Mouse (Mus musculus) hindbrain, embryonic 14.5 days (tissue): ENCODE results near the gene Irs2. TPM values are rescaled to one million over a fixed set of nuclear protein-coding genes. Genes with fewer than 3 reads are reported as not detected.
A peak's percentile ranks its signal among the peaks of the same experiment; 100 is the strongest.

Experiments used
- ATAC-seq: fragments of 200-750 bp; cut with Nextera tagmentation; 2 replicates; pipeline ENCODE4 v1.8.0; 2017; ENCODE audit warnings: moderate number of reproducible peaks, mild to moderate bottlenecking, moderate TSS enrichment, moderate library complexity; ENCODE audit not compliant: low FRiP score
- DNase-seq: peaks from one replicate; pipeline ENCODE4 v3.0.0-alpha.2; 2015; ENCODE audit warnings: low spot score
- H3K27ac ChIP-seq: fragments of 300-500 bp; sonication (generic); 2 replicates; pipeline ENCODE4 v1.5.1; 2014; ENCODE audit warnings: mild to moderate bottlenecking, moderate library complexity
- H3K27me3 ChIP-seq: fragments of 300-500 bp; sonication (generic); 2 replicates; pipeline ENCODE4 v1.6.1; 2014; ENCODE audit warnings: mild to moderate bottlenecking, low read length, mixed read lengths; ENCODE audit not compliant: control insufficient read depth, insufficient read depth
- H3K36me3 ChIP-seq: fragments of 300-500 bp; sonication (generic); replicated peaks from 2 replicates; pipeline ENCODE4 v1.6.1; 2014; ENCODE audit not compliant: control insufficient read depth, insufficient read depth
- H3K4me1 ChIP-seq: fragments of 300-500 bp; sonication (generic); replicated peaks from 2 replicates; pipeline ENCODE4 v1.6.1; 2014; ENCODE audit warnings: antibody characterized with exemption, low read length, mixed read lengths; ENCODE audit not compliant: control insufficient read depth, insufficient read depth
- H3K4me2 ChIP-seq: fragments of 300-500 bp; sonication (generic); replicated peaks from 2 replicates; pipeline ENCODE4 v1.6.1; 2014; ENCODE audit warnings: mild to moderate bottlenecking, moderate library complexity
- H3K4me3 ChIP-seq: fragments of 300-500 bp; sonication (generic); replicated peaks from 2 replicates; pipeline ENCODE4 v1.5.1; 2014; ENCODE audit warnings: mild to moderate bottlenecking, low read length
- H3K9ac ChIP-seq: fragments of 300-500 bp; sonication (generic); 2 replicates; pipeline ENCODE4 v1.6.1; 2014
- H3K9me3 ChIP-seq: fragments of 300-500 bp; sonication (generic); 2 replicates; pipeline ENCODE4 v1.6.1; 2016; ENCODE audit warnings: low read length; ENCODE audit not compliant: control insufficient read depth
- WGBS: fragments of 180-500 bp; shearing (Covaris S2); extraction: QIAGEN DNeasy Blood & Tissue Kit; methylation state at CpG from one replicate; pipeline ENCODE4 v1.1.7; 2014; 5-methylcytosine and 5-hydroxymethylcytosine counted together
- polyA plus RNA-seq: library from polyadenylated mRNA; unstranded; fragments of >200 nt; fragmentation: Nextera tagmentation; extraction: Ambion mirVana; gene quantifications from 2 replicates; pipeline ENCODE4 v1.2.1, GENCODE M21; 2014

Irs2 gene
- polyA plus RNA-seq, 1 experiment from 2014 or later, result 5.4 TPM

DNA sequence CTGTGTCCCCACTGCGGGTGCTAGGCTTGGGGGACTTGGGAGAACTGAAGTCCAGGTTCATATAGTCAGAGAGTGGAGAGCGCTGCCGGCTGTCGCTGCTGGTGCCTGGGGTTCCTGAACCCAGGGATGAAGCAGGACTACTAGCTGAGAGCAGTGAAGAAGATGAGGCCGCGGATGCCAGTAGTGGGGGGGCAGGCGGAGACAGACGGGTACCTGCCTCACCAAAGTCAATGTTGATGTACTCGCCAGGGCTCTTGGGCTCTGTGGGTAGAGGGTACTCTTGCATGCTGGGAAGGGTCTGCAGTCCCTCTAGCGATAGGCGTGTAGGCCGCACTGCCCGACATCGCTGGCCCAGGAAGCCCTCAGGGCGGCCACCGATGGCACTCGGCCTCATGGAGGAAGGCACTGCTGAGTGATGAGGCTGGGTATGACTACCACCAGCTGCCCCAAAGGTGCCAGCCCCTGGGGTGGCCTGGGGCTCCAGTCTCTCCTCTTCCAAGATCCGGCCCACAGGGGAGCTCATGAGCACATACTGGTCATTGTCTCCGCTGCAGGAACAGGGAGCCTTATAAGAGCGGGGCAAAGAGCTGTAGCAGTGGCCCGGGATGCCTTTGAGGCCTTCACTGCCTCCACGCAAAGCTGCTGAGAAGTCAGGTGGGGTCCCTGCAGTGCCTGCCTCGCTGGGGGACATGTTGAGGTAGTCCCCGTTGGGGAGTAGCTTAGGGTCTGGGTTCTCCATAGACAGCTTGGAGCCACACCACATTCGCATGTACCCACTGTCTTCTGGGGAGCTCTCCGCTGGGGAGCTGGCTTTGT lies 2.6 kb downstream of the Irs2 start:
- no peaks in the 10 kb centered on the region for H3K9me3 ChIP-seq
- peak overlapping the region; percentile 88 for H3K9ac ChIP-seq
- peak overlapping the region; percentile 90 for H3K4me3 ChIP-seq
- H3K4me2 ChIP-seq, result peak overlapping the region; percentile 93
- H3K36me3 ChIP-seq, result no peaks in the 10 kb centered on the region
- H3K4me1 ChIP-seq, result peaks cover 71% of the 10 kb centered on the region
- H3K27me3 ChIP-seq, result no peaks in the 10 kb centered on the region
- no peak for ATAC-seq
- no peak overlapping the region for H3K27ac ChIP-seq
- 80% methylated on average over 26 of the region's 26 CpGs for WGBS
- DNase-seq, result no peak

DNA sequence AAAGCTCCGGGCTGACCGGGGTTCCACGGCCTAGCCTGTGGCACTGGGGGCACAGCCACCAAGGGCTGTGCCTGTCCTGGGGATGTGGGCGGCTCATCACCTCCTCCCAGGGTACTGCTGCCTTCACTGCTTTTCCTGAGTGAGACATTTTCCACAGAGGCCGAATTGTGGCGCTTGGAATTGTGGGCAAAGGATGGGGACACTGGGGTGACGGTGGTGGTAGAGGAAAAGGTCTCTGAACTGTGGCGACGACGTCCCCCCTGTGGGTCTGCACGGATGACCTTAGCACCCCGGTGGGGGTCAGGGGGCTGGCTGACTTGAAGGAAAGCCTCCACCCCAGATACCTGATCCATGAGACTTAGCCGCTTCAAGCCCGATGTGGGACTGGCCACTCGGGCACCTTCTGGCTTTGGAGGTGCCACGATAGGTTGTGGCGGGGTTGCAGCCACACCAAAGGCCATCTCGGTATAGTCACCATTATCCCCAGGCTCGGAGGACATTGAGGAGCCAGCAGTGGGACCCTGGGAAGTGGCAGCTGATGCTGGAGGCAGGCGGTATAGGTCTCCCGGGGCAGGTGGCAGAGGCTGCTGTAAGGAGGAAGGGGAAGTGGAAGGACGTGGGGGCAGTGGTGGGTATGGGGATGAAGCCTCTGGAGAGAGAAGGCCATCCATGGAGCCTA lies 3.3 kb downstream of the Irs2 start:
- Histone ChIP-seq H3K36me3 (no peaks in the 10 kb centered on the region), H3K4me2 (peak overlapping the region; percentile 93), H3K4me3 (peak overlapping the region; percentile 42), H3K27ac (no peak overlapping the region), H3K9ac (peak overlapping the region; percentile 58), H3K4me1 (peaks cover 71% of the 10 kb centered on the region), H3K9me3 (no peaks in the 10 kb centered on the region), H3K27me3 (no peaks in the 10 kb centered on the region)
- no peak for ATAC-seq
- no peak for DNase-seq
- WGBS, result 74% methylated on average over 22 of the region's 22 CpGs

DNA sequence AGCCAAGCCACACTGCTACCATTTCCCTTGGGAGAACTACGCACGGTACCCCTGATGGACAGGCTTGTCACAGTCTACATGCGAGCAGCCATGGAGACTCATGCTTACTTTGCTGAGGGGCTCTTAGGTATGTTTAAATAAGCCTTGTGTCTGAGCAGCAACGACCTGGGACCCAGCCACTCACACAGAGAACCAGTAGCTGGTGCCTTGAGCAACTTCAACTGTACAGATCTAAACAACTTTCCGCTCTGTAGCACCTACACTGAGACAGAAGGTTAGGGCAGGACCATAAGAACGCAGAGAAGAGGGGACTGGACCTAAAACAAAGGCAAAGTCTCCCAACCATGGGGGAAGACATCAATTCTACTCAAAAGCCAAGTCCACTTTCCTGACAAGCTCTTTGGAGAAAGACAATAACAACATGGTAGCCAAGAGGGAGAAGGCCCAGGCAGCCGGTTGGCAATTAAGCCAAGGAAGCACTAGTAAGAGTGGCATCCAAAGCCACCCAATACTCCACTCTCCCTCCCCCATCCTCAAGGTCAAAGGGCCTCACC lies 4.3 kb downstream of the Irs2 start:
- 26% methylated on average over 7 of the region's 7 CpGs for WGBS
- no peaks in the 10 kb centered on the region for H3K27me3 ChIP-seq
- H3K4me1 ChIP-seq, result peaks cover 72% of the 10 kb centered on the region
- peak overlapping the region; percentile 58 for H3K9ac ChIP-seq
- H3K9me3 ChIP-seq, result no peaks in the 10 kb centered on the region
- H3K27ac ChIP-seq, result no peak overlapping the region
- no peak for ATAC-seq
- peak overlapping the region; percentile 93 for H3K4me2 ChIP-seq
- peak overlapping the region; percentile 42 for H3K4me3 ChIP-seq
- DNase-seq, result no peak
- H3K36me3 ChIP-seq, result no peaks in the 10 kb centered on the region

- ATAC-seq (no peak), DNase-seq (no peak)
- Histone ChIP-seq H3K4me3 (peak overlapping the region; percentile 42), H3K4me1 (peaks cover 78% of the 10 kb centered on the region), H3K4me2 (peak overlapping the region; percentile 93), H3K36me3 (no peaks in the 10 kb centered on the region), H3K27ac (no peak overlapping the region), H3K9me3 (no peaks in the 10 kb centered on the region), H3K9ac (peak overlapping the region; percentile 58), H3K27me3 (no peaks in the 10 kb centered on the region)
- WGBS, result 35% methylated on average over 6 of the region's 6 CpGs
Observed at GRCm38 (mm10) chr8:11003253-11003652, 5.0 kb downstream of the Irs2 start.

GRCm38 (mm10) chr8:11002816-11003215 lies 5.4 kb downstream of the Irs2 start:
- no peak for DNase-seq
- Histone ChIP-seq H3K4me1 (peaks cover 81% of the 10 kb centered on the region), H3K9ac (peak overlapping the region; percentile 58), H3K27me3 (no peaks in the 10 kb centered on the region), H3K4me3 (peak overlapping the region; percentile 42), H3K9me3 (no peaks in the 10 kb centered on the region), H3K4me2 (peak overlapping the region; percentile 93), H3K36me3 (no peaks in the 10 kb centered on the region), H3K27ac (no peak overlapping the region)
- 19% methylated on average over 6 of the region's 6 CpGs for WGBS
- no peak for ATAC-seq

- peak overlapping the region; percentile 58 for H3K9ac ChIP-seq
- H3K9me3 ChIP-seq, result no peaks in the 10 kb centered on the region
- H3K27me3 ChIP-seq, result no peaks in the 10 kb centered on the region
- ATAC-seq (no peak), DNase-seq (no peak)
- no peaks in the 10 kb centered on the region for H3K36me3 ChIP-seq
- H3K4me3 ChIP-seq, result peak overlapping the region; percentile 42
- H3K27ac ChIP-seq, result peak overlapping the region; percentile 50
- peaks cover 77% of the 10 kb centered on the region for H3K4me1 ChIP-seq
- 3% methylated on average over 6 of the region's 6 CpGs for WGBS
- peak overlapping the region; percentile 93 for H3K4me2 ChIP-seq
Observed at GRCm38 (mm10) chr8:11001062-11001549, 7.2 kb downstream of the Irs2 start.

DNA sequence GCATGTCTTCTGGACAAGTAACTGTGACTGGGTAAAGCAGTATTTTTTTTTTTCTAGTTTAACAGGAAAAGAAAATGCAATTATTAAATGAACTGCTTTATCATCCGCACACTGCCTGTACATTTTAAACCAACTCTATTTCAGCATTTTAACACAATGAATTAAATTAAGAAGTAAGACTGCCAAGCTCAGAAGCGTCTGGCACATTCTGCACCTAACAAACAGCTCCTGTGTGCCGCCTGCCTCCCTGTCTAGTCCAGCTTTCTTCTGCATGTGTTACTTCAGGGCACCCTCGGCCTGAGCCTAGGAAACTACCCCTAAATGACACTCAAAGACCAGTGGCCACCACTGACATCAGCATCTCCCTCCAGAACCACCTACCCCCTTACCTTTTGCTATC lies 8.7 kb downstream of the Irs2 start:
- Histone ChIP-seq H3K27me3 (no peaks in the 10 kb centered on the region), H3K4me3 (peak overlapping the region; percentile 42; the same call in 1 of the 2 replicates), H3K9me3 (no peaks in the 10 kb centered on the region), H3K4me2 (peak overlapping the region; percentile 93), H3K4me1 (peaks cover 62% of the 10 kb centered on the region), H3K27ac (peak overlapping the region; percentile 5; the same call in 1 of the 2 replicates), H3K36me3 (no peaks in the 10 kb centered on the region), H3K9ac (peak overlapping the region; percentile 58)
- DNase-seq (no peak), ATAC-seq (no peak)
- WGBS, result 58% methylated on average over 4 of the region's 4 CpGs

- no peak for ATAC-seq
- H3K4me3 ChIP-seq, result no peak overlapping the region
- no peak overlapping the region for H3K27ac ChIP-seq
- H3K9ac ChIP-seq, result no peak overlapping the region
- peaks cover 43% of the 10 kb centered on the region for H3K4me1 ChIP-seq
- H3K36me3 ChIP-seq, result no peaks in the 10 kb centered on the region
- no peaks in the 10 kb centered on the region for H3K27me3 ChIP-seq
- no peak for DNase-seq
- no peak overlapping the region for H3K4me2 ChIP-seq
- 88% methylated on average over 2 of the region's 2 CpGs for WGBS
- no peaks in the 10 kb centered on the region for H3K9me3 ChIP-seq
Observed at GRCm38 (mm10) chr8:10996247-10996646, 12.0 kb downstream of the Irs2 start.

DNA sequence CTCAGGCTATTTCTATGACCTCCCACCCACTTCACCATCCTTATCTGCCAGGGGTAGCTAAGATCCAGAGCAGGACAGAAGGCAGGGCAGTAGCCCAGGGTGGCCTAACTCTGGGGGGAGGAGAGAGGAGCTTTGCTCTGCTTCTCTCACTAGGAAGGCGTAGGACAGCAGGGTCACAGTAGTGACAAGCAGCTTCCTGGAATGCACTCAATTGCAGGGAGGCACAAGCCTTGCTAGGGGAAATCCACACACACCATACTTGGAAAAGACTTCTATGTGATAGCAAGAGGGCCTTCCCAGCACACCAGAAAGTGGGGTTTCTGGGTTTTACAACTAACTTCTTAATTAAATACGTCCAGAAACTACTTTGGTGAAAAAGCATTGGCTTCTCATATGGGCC lies 12.5 kb downstream of the Irs2 start:
- Histone ChIP-seq H3K4me2 (no peak overlapping the region), H3K9me3 (no peaks in the 10 kb centered on the region), H3K27me3 (no peaks in the 10 kb centered on the region), H3K36me3 (no peaks in the 10 kb centered on the region), H3K27ac (no peak overlapping the region), H3K9ac (no peak overlapping the region), H3K4me1 (peaks cover 43% of the 10 kb centered on the region), H3K4me3 (no peak overlapping the region)
- WGBS, result 76% methylated on average over 2 of the region's 2 CpGs
- ATAC-seq (no peak), DNase-seq (no peak)
